Mouse (Mus musculus) kidney, embryonic 14.5 days (tissue): ENCODE measurements around the gene Zfp277. TPM values are rescaled to one million over a fixed set of nuclear protein-coding genes. Genes with fewer than 3 reads are reported as not detected.

Source experiments
- ATAC-seq: fragments of 200-750 bp; cut with Nextera tagmentation; 2 replicates; pipeline ENCODE4 v1.8.0; 2017; ENCODE audit warnings: moderate number of reproducible peaks, mild to moderate bottlenecking, moderate TSS enrichment, moderate library complexity; ENCODE audit not compliant: low FRiP score, low TSS enrichment
- H3K27ac ChIP-seq: fragments of 300-500 bp; sonication (generic); 2 replicates; pipeline ENCODE4 v1.5.1; 2014; ENCODE audit warnings: low read depth, mild to moderate bottlenecking, low read length, moderate library complexity, mixed read lengths
- H3K27me3 ChIP-seq: fragments of 300-500 bp; sonication (generic); 2 replicates; pipeline ENCODE4 v1.6.1; 2014; ENCODE audit warnings: mild to moderate bottlenecking, low read length; ENCODE audit not compliant: control insufficient read depth, insufficient read depth
- H3K36me3 ChIP-seq: fragments of 300-500 bp; sonication (generic); 2 replicates; pipeline ENCODE4 v1.6.1; 2014; ENCODE audit warnings: low read length, mixed read lengths; ENCODE audit not compliant: control insufficient read depth, insufficient read depth
- H3K4me1 ChIP-seq: fragments of 300-500 bp; sonication (generic); 2 replicates; pipeline ENCODE4 v1.6.1; 2014; ENCODE audit warnings: low read length, mixed read lengths; ENCODE audit not compliant: control insufficient read depth, insufficient read depth
- H3K4me2 ChIP-seq: fragments of 300-500 bp; sonication (generic); replicated peaks from 2 replicates; pipeline ENCODE4 v1.6.1; 2014; ENCODE audit warnings: low read depth, mild to moderate bottlenecking, low read length
- H3K4me3 ChIP-seq: fragments of 300-500 bp; sonication (generic); 2 replicates; pipeline ENCODE4 v1.5.1; 2014; ENCODE audit warnings: mild to moderate bottlenecking, low read length
- H3K9ac ChIP-seq: fragments of 300-500 bp; sonication (generic); 2 replicates; pipeline ENCODE4 v1.6.1; 2014; ENCODE audit warnings: low read depth, mild to moderate bottlenecking, low read length, moderate library complexity
- H3K9me3 ChIP-seq: fragments of 300-500 bp; sonication (generic); 2 replicates; pipeline ENCODE4 v1.6.1; 2016; ENCODE audit warnings: low read length; ENCODE audit not compliant: control insufficient read depth
- WGBS: fragments of 180-500 bp; shearing (Covaris S2); extraction: QIAGEN DNeasy Blood & Tissue Kit; methylation state at CpG from one replicate; pipeline ENCODE4 v1.1.7; 2014; 5-methylcytosine and 5-hydroxymethylcytosine counted together
- polyA plus RNA-seq: library from polyadenylated mRNA; unstranded; fragments of >200 nt; fragmentation: Nextera tagmentation; extraction: Ambion mirVana; gene quantifications from 2 replicates; pipeline ENCODE4 v1.2.1, GENCODE M21; 2014

Gene Zfp277
- polyA plus RNA-seq, 1 experiment from 2014 or later: 51.9 TPM

- no peak for ATAC-seq
- no peak overlapping the region for H3K4me2 ChIP-seq
- 59% methylated on average over 4 of the region's 4 CpGs for WGBS
Observed at GRCm38 (mm10) chr12:40348251-40348650, 97.5 kb downstream of the Zfp277 start.

GRCm38 (mm10) chr12:40347060-40347698, 98.5 kb downstream of the Zfp277 start:
- Histone ChIP-seq H3K27me3 (no peaks in the 10 kb centered on the region), H3K36me3 (no peaks in the 10 kb centered on the region), H3K27ac (no peak overlapping the region), H3K4me2 (no peak overlapping the region), H3K4me3 (no peak overlapping the region), H3K9me3 (no peaks in the 10 kb centered on the region), H3K9ac (no peak overlapping the region), H3K4me1 (no peaks in the 10 kb centered on the region)
- ATAC-seq: no peak
- WGBS: 72% methylated on average over 10 of the region's 10 CpGs

More at GRCm38 (mm10) chr12:40348251-40348650, 97.5 kb downstream of the Zfp277 start:
- H3K36me3 ChIP-seq: no peaks in the 10 kb centered on the region
- no peaks in the 10 kb centered on the region for H3K4me1 ChIP-seq
- H3K4me3 ChIP-seq: no peak overlapping the region
- H3K9me3 ChIP-seq: no peaks in the 10 kb centered on the region
- no peak overlapping the region for H3K27ac ChIP-seq
- H3K27me3 ChIP-seq: no peaks in the 10 kb centered on the region
- H3K9ac ChIP-seq: no peak overlapping the region

DNA sequence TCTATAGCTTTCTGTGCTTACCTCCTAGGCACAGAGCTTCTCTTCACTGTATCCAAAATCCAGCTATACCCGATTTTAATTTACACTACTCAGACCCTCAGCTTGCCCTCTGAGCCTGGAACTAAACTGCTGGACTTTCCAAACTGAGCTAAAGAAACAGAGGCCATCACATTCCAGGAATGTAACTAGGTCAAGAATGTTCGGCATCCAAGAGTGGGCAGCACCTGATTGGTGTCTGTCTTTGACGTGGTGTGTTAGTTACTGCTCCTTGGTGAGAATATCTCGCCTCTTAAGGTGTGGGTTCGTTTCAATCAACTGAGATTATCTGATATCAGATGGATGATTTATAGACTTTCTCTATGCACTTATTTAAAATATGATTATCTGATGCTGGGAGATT, 104.3 kb downstream of the Zfp277 start:
- Histone ChIP-seq H3K27ac (no peak overlapping the region), H3K9ac (no peak overlapping the region), H3K4me3 (no peak overlapping the region), H3K36me3 (no peaks in the 10 kb centered on the region), H3K4me1 (no peaks in the 10 kb centered on the region), H3K9me3 (no peaks in the 10 kb centered on the region), H3K4me2 (no peak overlapping the region), H3K27me3 (no peaks in the 10 kb centered on the region)
- 61% methylated on average over 5 of the region's 5 CpGs for WGBS
- ATAC-seq: no peak

DNA sequence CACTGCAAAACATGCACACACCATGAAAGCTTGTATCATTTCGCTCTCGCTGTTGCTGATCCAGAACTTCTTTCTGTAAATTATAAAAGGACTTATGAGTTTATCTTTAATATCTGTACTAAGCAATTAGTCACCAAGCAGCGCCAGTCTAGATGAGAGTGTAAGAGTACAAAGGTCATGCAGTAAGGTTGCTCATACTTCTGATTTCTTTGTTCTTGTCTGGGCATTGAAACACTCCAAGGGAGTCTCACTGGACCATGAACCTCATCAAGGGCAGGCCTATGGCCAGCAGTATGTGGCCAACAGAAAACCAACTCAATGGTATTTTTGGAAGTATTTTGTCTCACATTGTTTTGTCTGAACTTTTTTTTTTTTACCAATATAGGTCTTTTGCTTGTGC, 110.4 kb downstream of the Zfp277 start:
- no peak overlapping the region for H3K27ac ChIP-seq
- no peak overlapping the region for H3K4me3 ChIP-seq
- no peaks in the 10 kb centered on the region for H3K27me3 ChIP-seq
- H3K36me3 ChIP-seq: no peaks in the 10 kb centered on the region
- H3K4me1 ChIP-seq: no peaks in the 10 kb centered on the region
- H3K9me3 ChIP-seq: no peaks in the 10 kb centered on the region
- WGBS: 87% methylated on average over 3 of the region's 3 CpGs
- H3K9ac ChIP-seq: no peak overlapping the region
- ATAC-seq: no peak
- no peak overlapping the region for H3K4me2 ChIP-seq

DNA sequence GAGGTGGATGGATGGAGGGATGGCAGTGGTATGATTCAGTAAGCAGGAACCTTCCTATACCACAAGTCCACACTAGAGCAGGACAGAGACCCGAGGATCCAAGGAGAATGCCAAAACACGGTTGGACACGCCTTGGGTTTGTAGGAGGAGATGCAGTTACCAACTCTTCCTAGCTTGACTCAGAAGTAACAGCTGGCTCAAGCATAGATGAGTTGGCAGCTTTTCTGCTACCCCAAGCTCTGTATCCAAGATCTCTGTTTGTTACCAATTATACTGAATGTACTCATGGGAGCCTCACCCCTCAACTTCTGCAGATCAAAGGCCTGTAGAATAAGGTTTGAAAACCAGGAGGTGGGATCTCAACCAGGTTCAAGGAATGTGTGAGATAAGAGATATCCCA, 114.2 kb downstream of the Zfp277 start:
- no peak overlapping the region for H3K4me3 ChIP-seq
- no peak for ATAC-seq
- no peak overlapping the region for H3K9ac ChIP-seq
- H3K4me1 ChIP-seq: no peaks in the 10 kb centered on the region
- H3K9me3 ChIP-seq: no peaks in the 10 kb centered on the region
- WGBS: 95% methylated on average over 3 of the region's 3 CpGs
- H3K4me2 ChIP-seq: no peak overlapping the region
- H3K27me3 ChIP-seq: no peaks in the 10 kb centered on the region
- no peak overlapping the region for H3K27ac ChIP-seq
- no peaks in the 10 kb centered on the region for H3K36me3 ChIP-seq

GRCm38 (mm10) chr12:40327012-40327660, 118.6 kb downstream of the Zfp277 start:
- ATAC-seq: peak; percentile 57; the same call in 1 of the 2 replicates
- Histone ChIP-seq H3K9me3 (no peaks in the 10 kb centered on the region), H3K27me3 (no peaks in the 10 kb centered on the region), H3K4me3 (no peak overlapping the region), H3K4me2 (no peak overlapping the region), H3K27ac (no peak overlapping the region), H3K4me1 (no peaks in the 10 kb centered on the region), H3K9ac (no peak overlapping the region), H3K36me3 (no peaks in the 10 kb centered on the region)
- 47% methylated on average over 5 of the region's 5 CpGs for WGBS

DNA sequence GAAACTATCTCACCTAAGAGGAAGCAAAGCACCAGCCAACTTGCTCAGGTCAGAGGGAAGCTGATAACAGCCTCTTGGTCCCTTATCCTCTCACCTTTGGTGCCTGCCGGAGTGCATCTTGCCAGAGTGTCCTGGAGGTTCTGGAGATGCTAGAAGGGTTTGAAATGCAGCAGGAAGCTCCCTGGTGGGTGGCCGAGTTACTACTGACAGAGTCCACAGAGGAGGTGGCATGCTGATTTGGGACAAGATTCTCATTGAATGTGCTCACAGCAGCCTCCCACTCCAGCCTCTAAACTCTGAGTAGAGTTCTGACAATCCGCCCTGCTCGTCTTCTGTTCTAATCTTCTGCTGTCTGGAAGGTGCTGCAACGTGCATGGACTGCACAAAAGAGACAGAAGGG, 120.1 kb downstream of the Zfp277 start:
- H3K4me1 ChIP-seq: no peaks in the 10 kb centered on the region
- H3K27ac ChIP-seq: no peak overlapping the region
- no peaks in the 10 kb centered on the region for H3K36me3 ChIP-seq
- no peaks in the 10 kb centered on the region for H3K27me3 ChIP-seq
- no peak overlapping the region for H3K9ac ChIP-seq
- no peak for ATAC-seq
- no peak overlapping the region for H3K4me2 ChIP-seq
- no peak overlapping the region for H3K4me3 ChIP-seq
- WGBS: 79% methylated on average over 5 of the region's 5 CpGs
- H3K9me3 ChIP-seq: no peaks in the 10 kb centered on the region

GRCm38 (mm10) chr12:40324819-40325218, 120.9 kb downstream of the Zfp277 start:
- 75% methylated on average over 5 of the region's 5 CpGs for WGBS
- no peak overlapping the region for H3K9ac ChIP-seq
- no peak for ATAC-seq

DNA sequence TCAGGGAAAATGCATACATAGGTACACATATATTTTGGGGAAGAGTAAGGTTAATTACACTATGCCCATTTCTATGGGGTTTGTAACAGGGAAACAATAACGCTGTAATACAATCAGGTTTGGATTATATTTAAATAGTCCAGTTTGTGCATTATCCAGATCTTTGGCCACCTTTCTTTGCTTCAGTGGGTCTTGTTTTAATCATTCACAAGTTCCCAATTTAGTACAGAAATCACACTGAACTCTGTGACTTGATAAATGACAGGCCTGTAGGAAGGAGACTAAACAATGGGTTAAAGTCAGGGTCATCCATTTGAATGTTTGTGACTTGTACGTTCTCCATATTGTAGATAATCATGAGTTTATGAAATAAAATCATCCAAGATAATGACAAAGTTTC, 130.6 kb downstream of the Zfp277 start:
- H3K27me3 ChIP-seq: no peaks in the 10 kb centered on the region
- no peak for ATAC-seq
- no peaks in the 10 kb centered on the region for H3K36me3 ChIP-seq
- H3K9ac ChIP-seq: no peak overlapping the region
- no peak overlapping the region for H3K4me2 ChIP-seq
- no peak overlapping the region for H3K27ac ChIP-seq
- H3K9me3 ChIP-seq: no peaks in the 10 kb centered on the region
- H3K4me3 ChIP-seq: no peak overlapping the region
- H3K4me1 ChIP-seq: no peaks in the 10 kb centered on the region
- 93% methylated on average over 2 of the region's 2 CpGs for WGBS

More at GRCm38 (mm10) chr12:40324819-40325218, 120.9 kb downstream of the Zfp277 start:
- H3K4me2 ChIP-seq: no peak overlapping the region
- no peaks in the 10 kb centered on the region for H3K4me1 ChIP-seq
- no peaks in the 10 kb centered on the region for H3K27me3 ChIP-seq
- no peaks in the 10 kb centered on the region for H3K36me3 ChIP-seq
- H3K4me3 ChIP-seq: no peak overlapping the region
- H3K27ac ChIP-seq: no peak overlapping the region
- no peaks in the 10 kb centered on the region for H3K9me3 ChIP-seq
